Mouse (Mus musculus) cerebellum, adult 9-11 months (tissue): ENCODE measurements at regions not wholly inside any gene's neighbourhood (a gene's known extent, or its start where the extent isn't known, plus 50 kb on each side); places are given as distances from the start of the nearest gene placed in this dataset.

Experiments
- DNase-seq: peaks from one replicate; pipeline ENCODE4 v3.0.0; 2022

DNA sequence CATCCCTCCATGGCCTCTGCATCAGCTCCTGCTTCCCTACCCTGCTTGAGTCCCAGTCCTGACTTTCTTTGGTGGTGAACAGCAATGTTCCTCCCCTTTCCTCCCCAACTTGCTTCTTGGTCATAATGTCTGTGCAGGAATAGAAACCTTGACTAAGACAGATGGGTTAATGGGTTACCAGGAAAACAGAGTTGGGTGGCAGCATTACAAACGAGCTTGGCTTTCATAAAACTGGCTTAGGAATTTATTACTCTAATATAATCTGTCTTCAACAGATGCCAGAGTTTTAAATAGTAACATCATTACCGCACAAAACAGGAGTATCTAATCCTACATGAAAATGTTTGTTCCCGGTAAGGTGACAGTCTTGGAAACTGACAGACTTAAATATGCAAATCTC lies 77.7 kb upstream of the Nphp3 start:
- DNase-seq = no peak

DNA sequence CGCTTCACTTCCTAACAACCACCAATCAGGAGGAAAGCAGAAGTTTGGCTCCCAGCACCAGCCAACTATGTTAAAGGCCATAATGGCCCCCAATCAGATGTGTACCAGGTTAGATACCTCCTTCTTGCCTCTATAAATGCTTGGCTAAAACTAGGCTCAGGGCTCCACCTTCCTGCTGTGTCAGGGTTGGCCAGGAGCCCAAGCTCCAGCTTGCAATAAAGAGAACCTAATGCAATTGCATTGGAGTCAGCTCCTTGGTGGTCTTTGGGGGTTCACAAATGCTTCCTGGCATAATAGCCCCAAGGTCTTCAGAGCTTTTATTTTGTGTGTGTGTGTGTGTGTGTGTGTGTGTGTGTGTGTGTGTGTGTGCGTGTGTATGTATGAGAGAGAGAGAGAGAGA lies 76.9 kb upstream of the Nphp3 start:
- peak; percentile 3 for DNase-seq

DNA sequence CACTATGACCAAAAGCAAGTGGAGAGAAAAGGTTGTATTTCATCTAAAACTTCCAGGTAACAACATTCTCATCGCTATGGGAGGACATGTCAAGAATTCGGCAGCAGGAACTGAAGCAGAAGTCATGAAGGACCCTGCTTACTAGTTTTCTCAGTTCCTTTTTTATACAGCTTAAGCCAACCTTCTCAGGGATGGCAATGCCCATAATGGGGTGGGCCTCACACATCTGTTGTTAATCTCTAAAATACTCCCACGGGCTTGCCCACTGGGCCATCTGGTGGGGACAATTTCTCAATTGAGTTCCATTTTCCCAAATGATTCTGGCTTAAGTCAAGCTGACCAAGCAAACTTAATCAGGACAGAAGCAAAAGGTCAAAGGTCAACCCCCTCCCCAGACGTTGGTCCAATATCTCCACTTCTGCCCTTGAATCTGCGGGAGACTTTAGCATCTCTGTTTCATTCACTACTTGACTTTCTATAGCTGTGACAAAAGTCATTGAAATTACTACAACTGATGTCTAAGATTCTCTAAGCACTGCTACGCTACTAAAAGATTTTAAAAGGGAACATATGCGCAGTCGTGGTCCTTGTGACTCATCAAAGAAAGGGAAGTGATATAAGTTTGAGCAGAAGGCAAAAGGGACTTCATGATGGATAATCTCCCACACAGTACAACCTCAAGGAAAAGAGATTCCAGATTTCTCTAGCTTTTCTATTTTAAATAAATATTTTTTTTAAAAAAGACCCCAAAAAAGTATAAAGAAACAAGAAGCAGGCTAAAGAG lies 73.4 kb upstream of the Nphp3 start:
- no peak for DNase-seq

DNA sequence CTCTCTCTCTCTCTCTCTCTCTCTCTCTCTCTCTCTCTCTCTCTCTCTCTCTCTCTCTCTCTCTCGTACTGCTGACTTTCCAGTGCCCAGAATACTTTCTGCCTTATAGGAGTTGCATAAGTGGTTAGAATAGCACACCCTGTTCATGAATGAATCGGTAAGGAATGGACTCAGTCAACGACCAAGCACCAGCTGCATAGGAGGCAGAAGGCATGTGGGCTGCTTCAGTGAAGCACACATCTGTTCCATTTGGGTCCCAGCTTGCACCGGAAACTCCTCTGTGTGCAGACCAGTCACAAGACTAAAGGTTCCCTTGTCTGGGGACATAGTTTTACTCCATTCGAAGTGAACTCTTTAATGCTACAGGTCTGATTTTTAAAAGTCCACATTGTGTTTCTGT lies 64.3 kb upstream of the Nphp3 start:
- no peak for DNase-seq

DNA sequence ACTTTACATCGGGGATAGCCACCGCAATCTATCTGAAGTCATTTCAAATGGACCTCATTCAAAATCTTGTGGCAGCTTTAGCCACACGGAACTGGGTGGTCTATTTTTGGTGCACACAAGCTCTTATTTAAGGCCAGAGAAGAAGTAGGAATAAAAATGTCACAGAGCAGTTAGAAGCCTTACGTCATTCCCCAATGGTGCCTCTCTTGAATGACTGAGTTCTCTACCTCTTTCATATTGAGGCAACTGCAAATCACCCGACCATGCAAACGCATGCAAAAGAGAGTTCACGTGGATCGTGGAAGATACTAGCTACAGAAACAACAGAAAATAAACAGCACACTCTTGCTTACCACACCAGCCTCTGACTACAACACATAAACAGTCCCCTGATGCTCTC lies 62.3 kb upstream of the Nphp3 start:
- no peak for DNase-seq

DNA sequence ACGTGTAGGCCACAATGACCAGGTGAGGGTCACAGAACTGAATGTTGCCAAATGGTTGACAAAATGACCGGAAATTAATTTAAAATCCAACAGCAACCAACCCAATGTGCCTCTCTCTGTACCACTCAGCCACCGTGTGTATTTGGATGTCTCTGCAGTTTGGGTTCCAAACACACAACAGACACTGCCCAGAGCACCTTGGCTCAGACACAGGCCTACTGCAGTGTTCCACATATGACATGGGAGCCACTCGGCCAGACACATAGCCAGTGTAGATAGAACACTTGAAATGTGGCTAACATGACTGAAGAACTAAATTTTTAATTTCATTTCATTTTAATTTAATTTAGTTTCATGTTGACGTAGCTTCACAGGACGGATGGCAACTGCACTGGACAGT lies 61.8 kb upstream of the Nphp3 start:
- DNase-seq = no peak

DNA sequence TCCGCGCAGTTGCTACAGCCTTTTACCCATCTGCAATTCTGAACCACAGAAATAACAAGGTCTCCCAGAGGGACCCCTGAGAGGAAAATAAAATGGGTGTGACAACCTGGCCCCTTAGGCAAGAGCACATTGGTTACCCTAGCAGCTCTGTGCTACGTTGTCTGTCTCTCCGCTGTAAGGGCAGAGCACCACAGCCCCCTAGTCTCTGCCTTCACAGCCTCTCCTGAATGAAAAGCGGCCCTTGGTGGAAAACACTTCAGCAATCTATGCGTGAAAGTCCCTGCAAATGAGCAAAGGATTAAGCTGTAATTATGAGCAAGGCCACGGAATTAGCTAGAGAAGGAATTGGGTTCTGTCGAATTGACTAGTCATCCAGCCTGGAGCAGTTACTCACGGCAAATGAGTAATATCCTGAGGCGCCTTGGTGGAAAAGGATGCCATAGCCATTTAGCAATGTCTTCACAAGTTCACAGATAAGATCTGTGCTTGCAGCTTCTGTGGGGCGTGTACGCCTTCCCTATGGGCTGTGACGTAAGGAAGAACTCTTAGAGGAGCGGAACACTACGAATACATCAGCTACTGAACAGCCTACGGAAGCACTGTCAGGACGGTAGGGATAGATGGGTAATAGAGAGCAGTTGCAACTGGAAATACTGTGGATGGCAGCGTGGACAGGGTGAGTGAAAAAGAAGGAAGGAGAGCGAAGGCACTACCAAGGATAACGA lies 61.0 kb upstream of the Nphp3 start:
- DNase-seq = no peak

DNA sequence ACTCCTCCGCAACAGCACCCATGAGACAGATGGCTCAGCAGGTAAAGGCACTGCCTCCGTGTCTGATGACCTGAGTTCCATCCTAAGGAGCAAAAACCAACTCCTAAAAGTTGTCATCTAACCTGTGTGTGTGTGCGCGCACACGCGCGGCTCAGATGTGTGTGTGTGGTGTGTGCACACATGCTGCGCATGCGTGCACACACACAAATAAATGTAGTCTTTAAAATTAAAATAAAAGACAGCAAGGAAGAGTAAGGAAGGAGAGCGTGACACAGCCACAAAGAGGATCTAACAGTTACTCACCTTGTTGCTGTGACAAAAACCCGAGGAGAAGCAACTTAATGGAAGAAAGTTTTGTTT lies 60.5 kb upstream of the Nphp3 start:
- no peak for DNase-seq

DNA sequence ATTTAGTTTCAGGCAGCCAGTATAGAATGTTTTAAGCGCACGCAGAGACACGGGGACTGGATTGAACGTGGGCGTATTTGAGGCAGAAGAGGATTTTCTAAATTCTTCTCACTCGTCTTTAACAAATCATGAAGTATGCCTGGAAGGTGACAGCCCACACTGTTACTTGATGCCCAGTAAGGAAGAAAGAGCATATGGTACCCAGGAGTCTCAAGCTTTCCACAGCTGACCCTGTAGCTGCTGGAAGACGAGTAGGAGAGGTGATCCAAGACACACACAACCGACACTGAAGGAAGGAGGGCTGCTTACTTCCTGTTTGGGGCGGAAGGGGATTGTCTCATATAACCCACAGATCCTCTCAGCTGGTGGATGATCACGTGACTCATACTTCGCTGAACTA lies 56.9 kb upstream of the Nphp3 start:
- DNase-seq = no peak

DNA sequence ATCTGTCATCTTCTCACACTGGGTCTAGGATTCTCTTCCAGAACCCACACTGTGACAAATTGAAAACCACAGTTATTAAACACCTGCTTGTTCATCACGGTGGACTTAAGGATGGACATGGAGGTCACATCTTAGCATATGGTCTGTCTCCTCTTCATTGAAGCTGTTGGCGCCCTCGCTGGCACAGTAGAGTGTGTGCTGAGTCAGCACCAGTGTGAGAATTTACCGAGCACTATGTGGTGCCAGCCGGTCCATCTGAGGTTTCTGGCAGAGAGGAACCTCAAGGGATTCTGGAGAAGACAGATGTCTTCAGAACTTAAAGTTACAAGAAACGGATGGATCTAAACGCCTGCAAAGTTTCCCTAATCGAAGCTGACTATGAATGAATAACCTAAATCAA lies 50.5 kb upstream of the Nphp3 start:
- peak; percentile 2 for DNase-seq
